Mouse (Mus musculus) B cell, adult 2 months (primary cell): Measurements from ENCODE around the gene Phf21b.
A peak's percentile ranks its signal among the peaks of the same experiment; 100 is the strongest.

Experiments
- DNase-seq, 2 experiments: peaks; one replicate each; pipeline ENCODE4 v3.0.0; 2022

Phf21b gene

GRCm38 (mm10) chr15:84844831-84845230 lies 11.0 kb downstream of the Phf21b start:
- DNase-seq: no peak

GRCm38 (mm10) chr15:84843034-84843433 lies 12.8 kb downstream of the Phf21b start:
- no peak for DNase-seq

GRCm38 (mm10) chr15:84841925-84842821 lies 13.7 kb downstream of the Phf21b start:
- DNase-seq: no peak

- peak in 1 of 2 experiments; percentile 15 for DNase-seq
Observed at GRCm38 (mm10) chr15:84840560-84840959, 15.3 kb downstream of the Phf21b start.

GRCm38 (mm10) chr15:84839521-84839920 lies 16.3 kb downstream of the Phf21b start:
- DNase-seq: no peak

GRCm38 (mm10) chr15:84837896-84838295 lies 18.0 kb downstream of the Phf21b start:
- DNase-seq: no peak

- DNase-seq: peak; percentile 72 to 74
Observed at GRCm38 (mm10) chr15:84829416-84829815, 26.4 kb downstream of the Phf21b start.

GRCm38 (mm10) chr15:84828603-84829002 lies 27.2 kb downstream of the Phf21b start:
- DNase-seq: no peak

- DNase-seq: no peak
Observed at GRCm38 (mm10) chr15:84823086-84823485, 32.8 kb downstream of the Phf21b start.

- no peak for DNase-seq
Observed at GRCm38 (mm10) chr15:84820811-84821210, 35.0 kb downstream of the Phf21b start.

GRCm38 (mm10) chr15:84818284-84818683 lies 37.6 kb downstream of the Phf21b start:
- DNase-seq: no peak

- no peak for DNase-seq
Observed at GRCm38 (mm10) chr15:84817589-84817988, 38.3 kb downstream of the Phf21b start.

GRCm38 (mm10) chr15:84815171-84815570 lies 40.7 kb downstream of the Phf21b start:
- no peak for DNase-seq

GRCm38 (mm10) chr15:84812831-84813357 lies 43.0 kb downstream of the Phf21b start:
- DNase-seq: no peak

- DNase-seq: no peak
Observed at GRCm38 (mm10) chr15:84811126-84811525, 44.7 kb downstream of the Phf21b start.

- no peak for DNase-seq
Observed at GRCm38 (mm10) chr15:84809275-84809952, 46.4 kb downstream of the Phf21b start.

- DNase-seq: peak; percentile 71
Observed at GRCm38 (mm10) chr15:84803685-84804084, 52.2 kb downstream of the Phf21b start.

GRCm38 (mm10) chr15:84800132-84800531 lies 55.7 kb downstream of the Phf21b start:
- DNase-seq: peak in 1 of 2 experiments; percentile 3

GRCm38 (mm10) chr15:84793649-84794048 lies 62.2 kb downstream of the Phf21b start:
- DNase-seq: no peak

GRCm38 (mm10) chr15:84787161-84787560 lies 68.7 kb downstream of the Phf21b start:
- DNase-seq: no peak

- DNase-seq: no peak
Observed at GRCm38 (mm10) chr15:84784812-84785211, 71.0 kb downstream of the Phf21b start.

GRCm38 (mm10) chr15:84778587-84778986 lies 77.3 kb downstream of the Phf21b start:
- DNase-seq: no peak

GRCm38 (mm10) chr15:84775421-84776174 lies 80.3 kb downstream of the Phf21b start:
- DNase-seq: no peak
